Mouse (Mus musculus) midbrain, embryonic 16.5 days (tissue): ENCODE measurements around the gene Gab1. TPM values are rescaled to one million over a fixed set of nuclear protein-coding genes. Genes with fewer than 3 reads are reported as not detected.

Experiments used
- ATAC-seq: fragments of 200-750 bp; cut with Nextera tagmentation; 2 replicates; pipeline ENCODE4 v1.8.0; 2017; ENCODE audit warnings: moderate TSS enrichment
- H3K27ac ChIP-seq: fragments of 300-500 bp; sonication (generic); 2 replicates; pipeline ENCODE4 v1.5.1; 2014; ENCODE audit warnings: mild to moderate bottlenecking, low read length, mixed read lengths
- H3K27me3 ChIP-seq: fragments of 300-500 bp; sonication (generic); 2 replicates; pipeline ENCODE4 v1.6.1; 2014; ENCODE audit warnings: low read depth, low read length, mixed read lengths; ENCODE audit not compliant: control insufficient read depth, insufficient read depth
- H3K36me3 ChIP-seq: fragments of 300-500 bp; sonication (generic); 2 replicates; pipeline ENCODE4 v1.6.1; 2014; ENCODE audit warnings: mild to moderate bottlenecking, low read length, moderate library complexity, mixed read lengths; ENCODE audit not compliant: control insufficient read depth, insufficient read depth
- H3K4me1 ChIP-seq: fragments of 300-500 bp; sonication (generic); 2 replicates; pipeline ENCODE4 v1.6.1; 2014; ENCODE audit warnings: mild to moderate bottlenecking, low read length, mixed read lengths; ENCODE audit not compliant: control insufficient read depth, insufficient read depth
- H3K4me2 ChIP-seq: fragments of 300-500 bp; sonication (generic); 2 replicates; pipeline ENCODE4 v1.6.1; 2014; ENCODE audit warnings: mild to moderate bottlenecking, low read length, mixed read lengths
- H3K4me3 ChIP-seq: fragments of 300-500 bp; sonication (generic); 2 replicates; pipeline ENCODE4 v1.5.1; 2014; ENCODE audit warnings: low read depth, mild to moderate bottlenecking, low read length, moderate library complexity, mixed read lengths
- H3K9ac ChIP-seq: fragments of 300-500 bp; sonication (generic); 2 replicates; pipeline ENCODE4 v1.6.1; 2014; ENCODE audit warnings: low read depth, low read length, mixed read lengths
- H3K9me3 ChIP-seq: fragments of 300-500 bp; sonication (generic); replicated peaks from 2 replicates; pipeline ENCODE4 v1.6.1; 2014; ENCODE audit warnings: mild to moderate bottlenecking, low read length, mixed read lengths; ENCODE audit not compliant: control insufficient read depth, poor library complexity, severe bottlenecking
- WGBS: fragments of 180-500 bp; shearing (Covaris S2); extraction: QIAGEN DNeasy Blood & Tissue Kit; methylation state at CpG from one replicate; pipeline ENCODE4 v1.1.7; 2014; 5-methylcytosine and 5-hydroxymethylcytosine counted together
- polyA plus RNA-seq: library from polyadenylated mRNA; unstranded; fragments of >200 nt; fragmentation: Nextera tagmentation; extraction: Ambion mirVana; gene quantifications from 2 replicates; pipeline ENCODE4 v1.2.1, GENCODE M21; 2015

The Gab1 gene
- polyA plus RNA-seq, 1 experiment from 2014 or later, result 7.6 TPM

DNA sequence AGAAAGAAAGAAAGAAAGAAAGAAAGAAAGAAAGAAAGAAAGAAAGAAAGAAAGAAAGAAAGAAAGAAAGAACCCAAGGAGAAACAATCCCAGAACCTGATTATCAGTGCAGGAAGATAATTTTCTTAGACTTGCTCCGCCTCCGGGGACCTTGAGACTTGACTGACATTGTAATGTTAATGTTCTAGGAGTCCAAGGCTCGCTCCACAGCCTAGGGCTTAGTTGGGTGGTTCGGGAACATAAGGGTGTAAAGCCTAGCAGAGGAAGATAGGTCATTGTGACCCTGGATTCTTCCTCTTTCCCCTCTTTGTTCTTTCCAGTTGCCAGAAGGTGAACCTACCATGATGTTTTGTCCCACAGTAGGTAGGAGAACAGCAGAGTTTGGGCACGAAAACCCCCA is 31.1 kb upstream of the Gab1 start:
- 66% methylated on average over 5 of the region's 5 CpGs for WGBS
- H3K27me3 ChIP-seq, result no peaks in the 10 kb centered on the region
- no peak overlapping the region for H3K4me3 ChIP-seq
- H3K36me3 ChIP-seq, result no peaks in the 10 kb centered on the region
- no peak overlapping the region for H3K27ac ChIP-seq
- no peak for ATAC-seq
- H3K9me3 ChIP-seq, result no peaks in the 10 kb centered on the region
- H3K9ac ChIP-seq, result no peak overlapping the region
- no peak overlapping the region for H3K4me2 ChIP-seq
- no peaks in the 10 kb centered on the region for H3K4me1 ChIP-seq

DNA sequence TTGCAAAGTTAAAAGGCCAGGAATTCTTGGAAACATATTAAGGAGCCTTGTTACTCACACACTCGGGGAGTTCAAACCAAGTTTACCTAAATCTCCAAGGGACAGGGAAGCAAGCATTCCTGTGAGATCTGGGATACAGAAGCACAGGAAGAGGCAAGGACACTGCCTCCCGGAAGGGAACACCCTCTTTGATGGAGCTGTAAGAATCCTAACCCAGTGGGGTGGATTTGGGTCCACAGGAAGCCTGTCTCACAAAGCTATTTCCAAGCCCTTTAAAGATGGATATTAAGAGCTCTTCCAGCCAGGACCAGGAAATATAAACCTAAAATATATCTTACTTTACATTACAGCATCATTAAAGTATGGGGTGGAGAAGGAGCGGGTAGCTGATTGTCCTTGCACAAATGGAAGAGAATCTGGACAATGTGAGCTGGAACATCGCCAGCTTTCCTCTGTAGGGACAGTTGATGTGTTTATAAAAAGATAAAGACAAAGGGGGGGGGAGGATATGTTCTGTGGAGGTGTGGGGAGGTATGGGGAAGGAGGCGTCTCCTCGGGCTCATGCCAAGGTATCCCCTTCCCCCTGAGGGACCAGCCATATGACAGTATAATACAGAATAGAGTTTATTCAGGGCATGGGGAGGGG is 28.1 kb upstream of the Gab1 start:
- Histone ChIP-seq H3K4me2 (no peak overlapping the region), H3K4me1 (no peaks in the 10 kb centered on the region), H3K9ac (no peak overlapping the region), H3K27me3 (no peaks in the 10 kb centered on the region), H3K27ac (no peak overlapping the region), H3K9me3 (no peaks in the 10 kb centered on the region), H3K36me3 (no peaks in the 10 kb centered on the region), H3K4me3 (no peak overlapping the region)
- ATAC-seq, result no peak
- WGBS, result 72% methylated on average over 6 of the region's 6 CpGs

DNA sequence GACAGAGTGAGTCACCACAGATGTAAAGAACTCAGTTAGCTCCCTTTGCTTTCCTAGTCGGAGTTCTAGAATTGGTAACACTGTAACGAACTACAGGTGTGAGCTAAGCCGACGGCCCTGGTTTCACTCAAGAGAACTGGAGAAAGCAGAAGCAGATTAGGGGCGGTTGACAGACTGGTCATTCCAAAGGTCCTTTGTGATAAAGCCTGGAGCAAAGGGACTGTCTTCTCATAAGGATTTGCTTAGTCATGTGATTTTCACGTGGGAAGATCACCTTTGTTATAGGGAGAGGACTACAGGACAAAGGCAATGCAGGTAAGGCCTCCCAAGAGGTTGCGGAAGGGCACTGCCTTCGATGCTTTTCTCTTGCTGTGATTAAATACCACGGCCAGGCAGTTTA is 22.0 kb upstream of the Gab1 start:
- H3K9ac ChIP-seq, result no peak overlapping the region
- no peak overlapping the region for H3K27ac ChIP-seq
- no peaks in the 10 kb centered on the region for H3K4me1 ChIP-seq
- no peak overlapping the region for H3K4me3 ChIP-seq
- H3K27me3 ChIP-seq, result no peaks in the 10 kb centered on the region
- 83% methylated on average over 9 of the region's 9 CpGs for WGBS
- no peak for ATAC-seq
- H3K36me3 ChIP-seq, result no peaks in the 10 kb centered on the region
- H3K4me2 ChIP-seq, result no peak overlapping the region
- H3K9me3 ChIP-seq, result no peaks in the 10 kb centered on the region

DNA sequence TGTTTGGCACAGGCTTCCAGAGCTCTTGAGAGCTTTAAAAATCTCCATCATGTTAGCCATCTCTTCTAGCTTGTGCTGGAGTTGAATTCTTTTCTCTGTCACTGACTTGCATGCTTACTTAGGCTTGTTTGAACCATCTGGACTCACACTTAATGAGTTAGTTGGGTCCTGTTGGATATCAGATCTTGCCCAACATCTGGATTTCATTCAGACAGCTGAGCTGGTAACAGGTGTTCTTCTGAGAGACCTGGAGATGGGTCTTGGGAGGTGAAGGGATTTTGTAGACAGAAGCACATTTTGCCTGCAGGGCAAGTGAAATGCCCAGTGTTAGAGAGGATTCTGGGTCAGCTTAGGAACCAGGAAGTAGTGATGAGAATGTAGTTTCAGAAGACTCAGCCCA is 19.0 kb upstream of the Gab1 start:
- Histone ChIP-seq H3K36me3 (no peaks in the 10 kb centered on the region), H3K9ac (no peak overlapping the region), H3K4me2 (no peak overlapping the region), H3K27ac (no peak overlapping the region), H3K27me3 (no peaks in the 10 kb centered on the region), H3K9me3 (no peaks in the 10 kb centered on the region), H3K4me3 (no peak overlapping the region), H3K4me1 (no peaks in the 10 kb centered on the region)
- ATAC-seq, result no peak

DNA sequence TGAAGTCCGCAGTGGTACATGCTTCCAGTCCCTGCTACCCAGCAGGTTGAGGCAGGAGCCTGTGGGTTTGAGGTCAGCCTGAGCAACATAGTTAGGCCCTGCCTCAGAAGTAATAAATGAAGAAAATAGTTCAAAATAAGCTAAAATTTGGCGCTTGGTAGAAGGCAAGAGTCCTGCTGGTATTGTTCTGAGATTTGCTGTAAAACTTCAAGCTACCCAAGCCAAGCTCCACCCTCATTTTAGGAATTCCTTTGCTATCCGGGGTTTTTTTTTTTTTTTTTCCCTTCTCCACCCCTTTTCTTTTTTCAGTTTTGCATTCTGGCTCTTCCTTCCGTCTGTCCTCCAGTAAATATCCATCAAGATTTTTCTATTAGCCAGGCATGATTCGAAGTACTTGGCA is 15.7 kb upstream of the Gab1 start:
- Histone ChIP-seq H3K36me3 (no peaks in the 10 kb centered on the region), H3K9me3 (no peaks in the 10 kb centered on the region), H3K4me3 (no peak overlapping the region), H3K27me3 (no peaks in the 10 kb centered on the region), H3K27ac (0 out of 2 replicates have a peak overlapping the region, but pooled peaks have one; percentile 4), H3K9ac (no peak overlapping the region), H3K4me1 (no peaks in the 10 kb centered on the region), H3K4me2 (no peak overlapping the region)
- ATAC-seq, result no peak
- WGBS, result 79% methylated on average over 5 of the region's 5 CpGs

DNA sequence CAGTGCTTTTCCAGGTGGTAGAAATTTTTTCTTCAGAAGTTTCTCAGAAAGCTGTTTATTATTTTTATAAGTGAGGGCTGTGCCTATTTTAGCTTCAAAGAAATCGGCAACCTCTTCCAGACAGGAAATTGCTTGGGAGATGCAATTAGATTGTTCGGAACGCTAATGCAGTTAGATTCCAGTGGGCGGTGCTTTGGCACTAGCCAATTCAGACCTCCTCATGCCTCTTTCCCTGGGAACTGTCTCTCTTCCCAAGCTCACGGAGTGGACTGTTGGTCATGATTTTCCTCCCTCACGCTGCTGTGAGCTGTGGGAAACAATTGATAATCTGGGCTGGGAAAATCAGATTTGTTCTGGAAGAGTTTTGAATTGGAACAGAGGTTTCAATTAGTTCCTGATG is 15.1 kb upstream of the Gab1 start:
- no peaks in the 10 kb centered on the region for H3K27me3 ChIP-seq
- H3K36me3 ChIP-seq, result no peaks in the 10 kb centered on the region
- H3K4me1 ChIP-seq, result no peaks in the 10 kb centered on the region
- no peak overlapping the region for H3K4me2 ChIP-seq
- no peak for ATAC-seq
- H3K27ac ChIP-seq, result no peak overlapping the region
- 23% methylated on average over 6 of the region's 6 CpGs for WGBS
- no peak overlapping the region for H3K4me3 ChIP-seq
- H3K9me3 ChIP-seq, result no peaks in the 10 kb centered on the region
- no peak overlapping the region for H3K9ac ChIP-seq

DNA sequence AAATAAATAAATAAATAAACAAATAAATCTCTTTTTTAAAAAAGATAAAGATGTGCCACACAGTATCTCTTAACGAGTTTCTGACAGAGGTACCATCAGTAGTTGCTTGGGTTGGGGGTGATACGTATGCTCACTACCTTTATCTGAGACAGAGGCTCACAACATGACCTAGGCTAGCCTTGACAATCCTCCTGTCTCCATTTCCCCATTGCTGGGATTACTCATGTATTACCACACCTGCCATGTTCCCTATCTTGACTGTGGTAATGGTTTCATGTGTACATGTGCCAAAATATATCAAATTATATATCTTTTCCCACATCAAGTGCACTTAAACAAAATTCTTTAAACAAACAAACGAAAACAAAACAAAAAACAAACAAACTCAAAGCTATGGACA is 14.2 kb upstream of the Gab1 start:
- H3K4me3 ChIP-seq, result no peak overlapping the region
- H3K4me2 ChIP-seq, result no peak overlapping the region
- H3K27ac ChIP-seq, result no peak overlapping the region
- H3K27me3 ChIP-seq, result no peaks in the 10 kb centered on the region
- H3K4me1 ChIP-seq, result no peaks in the 10 kb centered on the region
- no peak overlapping the region for H3K9ac ChIP-seq
- H3K36me3 ChIP-seq, result no peaks in the 10 kb centered on the region
- 83% methylated on average over 3 of the region's 3 CpGs for WGBS
- H3K9me3 ChIP-seq, result no peaks in the 10 kb centered on the region
- ATAC-seq, result no peak

DNA sequence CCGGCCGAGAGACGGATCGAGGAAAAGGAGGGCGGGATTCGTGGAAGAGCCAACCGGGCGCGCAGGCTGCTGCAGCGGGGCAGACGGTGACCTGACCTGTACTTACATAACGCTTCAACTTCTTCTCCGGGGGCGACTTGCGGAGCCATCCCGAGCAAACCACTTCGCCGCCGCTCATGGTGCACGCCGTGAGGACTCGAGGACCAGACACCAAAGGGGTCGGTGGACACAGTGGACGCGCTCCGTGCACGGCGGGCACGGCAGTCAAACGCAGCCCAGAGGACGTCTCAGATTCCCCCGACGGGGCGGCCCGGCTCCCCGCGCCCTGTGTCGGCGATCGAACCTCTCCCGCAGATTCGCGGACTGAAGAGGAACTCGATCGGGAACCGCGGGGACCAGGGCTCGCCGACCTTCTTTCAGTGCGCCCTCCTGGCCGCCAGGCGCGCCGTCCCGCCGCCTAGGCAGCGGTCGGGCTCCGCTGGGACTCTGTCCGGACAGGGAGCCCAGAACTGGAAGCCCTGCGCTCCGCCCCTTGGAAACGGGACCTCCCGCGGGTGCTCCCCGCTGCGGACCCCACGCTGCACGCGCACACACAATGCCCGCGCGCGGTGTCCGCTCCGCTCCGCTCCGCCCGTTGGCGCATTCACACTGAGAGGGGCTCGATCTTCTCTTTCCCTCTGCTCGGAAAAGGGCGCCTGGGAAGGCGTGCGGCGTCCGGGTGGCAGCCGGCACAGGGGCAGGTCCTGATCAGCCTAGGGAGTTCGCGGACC is 708 bp downstream of the Gab1 start:
- no peaks in the 10 kb centered on the region for H3K36me3 ChIP-seq
- ATAC-seq, result peak; percentile 82
- no peaks in the 10 kb centered on the region for H3K9me3 ChIP-seq
- H3K4me3 ChIP-seq, result peak overlapping the region; percentile 82
- H3K4me1 ChIP-seq, result peaks cover 15% of the 10 kb centered on the region
- no peaks in the 10 kb centered on the region for H3K27me3 ChIP-seq
- WGBS, result under 1% methylated on average over 82 of the region's 90 CpGs
- H3K4me2 ChIP-seq, result peak overlapping the region; percentile 67
- H3K27ac ChIP-seq, result peak overlapping the region; percentile 83
- peak overlapping the region; percentile 77 for H3K9ac ChIP-seq

DNA sequence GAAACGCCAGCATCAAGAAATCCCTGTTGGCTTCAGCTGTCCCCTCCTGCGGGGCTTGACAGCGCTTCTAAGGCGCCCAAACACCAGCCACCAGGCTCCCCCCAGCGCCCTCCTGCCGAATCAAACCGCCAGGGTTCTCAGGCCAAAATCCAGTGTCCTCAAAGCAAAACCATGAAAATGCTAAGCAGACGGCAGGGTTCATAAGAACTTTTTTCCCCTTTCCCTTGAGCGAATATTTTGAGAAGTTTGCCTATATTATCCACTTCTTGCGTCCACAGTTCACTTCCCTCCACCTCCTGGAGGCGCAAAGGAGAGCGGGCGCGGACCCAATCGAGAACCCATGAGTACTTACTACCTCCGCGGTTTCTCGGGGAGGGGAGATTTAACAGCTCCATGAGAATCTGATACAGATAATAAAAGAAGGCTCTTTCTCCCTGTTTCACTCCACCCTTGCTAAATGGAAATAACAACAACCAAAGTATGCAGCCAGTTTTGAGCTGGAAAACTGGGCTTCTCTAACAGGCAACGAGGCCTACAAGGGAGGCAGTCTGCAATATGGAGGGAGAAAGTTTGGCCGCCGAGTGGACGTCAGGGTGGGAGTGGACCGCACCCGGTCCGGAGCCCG is 1.4 kb downstream of the Gab1 start:
- Histone ChIP-seq H3K27me3 (no peaks in the 10 kb centered on the region), H3K4me1 (peaks cover 15% of the 10 kb centered on the region), H3K36me3 (no peaks in the 10 kb centered on the region), H3K27ac (peak overlapping the region; percentile 83), H3K9ac (peak overlapping the region; percentile 77), H3K4me3 (peak overlapping the region; percentile 82), H3K9me3 (no peaks in the 10 kb centered on the region), H3K4me2 (peak overlapping the region; percentile 67)
- no peak for ATAC-seq
- WGBS, result 1% methylated on average over 26 of the region's 26 CpGs
